Mouse (Mus musculus) left cerebral cortex, adult 2 months (tissue): ENCODE measurements around the gene 1700020D05Rik. TPM values are rescaled to one million over a fixed set of nuclear protein-coding genes. Genes with fewer than 3 reads are reported as not detected.
A peak's percentile ranks its signal among the peaks of the same experiment; 100 is the strongest.
"Not testable (repeated sequence)": the region's sequence is repeated elsewhere in the genome, so short reads cannot be mapped to it uniquely, and the experiment has no call there.

ENCODE experiments used
- DNase-seq, 2 experiments: peaks; one replicate each; pipeline ENCODE4 v3.0.0; 2021 to 2022; ENCODE audit warnings: low spot score in 2 of 2, mixed read lengths in 1 of 2; ENCODE audit errors: extremely low spot score in 1 of 2
- H3K27ac ChIP-seq: fragments of 200-600 bp; 2 replicates; pipeline ENCODE4 v1.8.1; 2022
- H3K4me3 ChIP-seq: fragments of 200-600 bp; 2 replicates; pipeline ENCODE4 v1.8.1; 2022
- CTCF ChIP-seq: fragments of 200-600 bp; IDR thresholded peaks from 2 replicates; pipeline ENCODE4 v1.8.1; 2022; ENCODE audit warnings: antibody characterized with exemption, mild to moderate bottlenecking, moderate library complexity
- intact Hi-C: fragments of 180-260 bp; cut with DNase I; formaldehyde crosslinking; loops from one replicate; pipeline ENCODE4 v1.15.1; 2025
- total RNA-seq, 2 experiments: library from RNA; stranded (reverse); gene quantifications; 2 replicates each; pipeline ENCODE4 v1.2.3; 2021

Gene 1700020D05Rik
- total RNA-seq, 2 experiments from 2014 or later: 8.0 to 9.2 TPM

- intact Hi-C loops: no loop called here
- DNase-seq: no peak
- H3K27ac ChIP-seq: no peak overlapping the region
- no peak for TF ChIP-seq CTCF
- no peak overlapping the region for H3K4me3 ChIP-seq
Observed at GRCm38 (mm10) chr19:5492641-5493040, 10.9 kb downstream of the 1700020D05Rik start.

GRCm38 (mm10) chr19:5490898-5491708 is 12.5 kb downstream of the 1700020D05Rik start:
- intact Hi-C loops: loop anchor here (1.0 to 2.0 kb wide), 2 partner anchors 20 to 67 kb away; partner anchors contain the start of genes Drap1 and Snx32
- TF ChIP-seq CTCF: no peak
- H3K4me3 ChIP-seq: peak overlapping the region; percentile 91
- peak; percentile 77 to 78 for DNase-seq
- peak overlapping the region; percentile 99 for H3K27ac ChIP-seq

DNA sequence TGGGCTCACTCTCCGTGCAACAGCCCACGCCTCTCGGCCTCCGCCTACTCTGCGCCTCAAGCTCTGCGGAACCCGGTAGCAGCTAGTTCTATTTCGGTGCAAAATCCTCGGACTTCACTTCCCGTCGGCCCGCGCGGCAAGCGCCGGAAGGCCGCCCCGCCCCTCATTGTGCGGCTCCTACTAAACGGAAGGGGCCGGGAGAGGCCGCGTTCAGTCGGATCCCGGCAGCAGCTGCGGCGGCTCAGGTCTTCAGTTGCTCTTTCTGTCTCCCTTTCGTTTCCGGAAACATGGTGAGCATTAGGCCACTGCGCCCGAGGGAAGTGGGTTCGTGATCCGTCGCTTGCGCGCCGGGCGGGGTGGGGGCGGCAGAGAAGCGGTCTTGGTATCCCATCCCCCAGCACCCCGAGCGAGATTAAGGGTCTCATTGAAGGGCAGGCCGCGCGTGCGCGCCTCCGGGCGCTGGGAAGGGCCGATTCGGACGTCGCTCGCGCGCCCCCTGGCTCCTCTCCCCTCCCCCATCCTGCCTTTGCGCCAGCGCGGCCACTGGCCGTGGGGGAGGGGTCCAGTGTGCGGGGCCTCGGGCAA is 13.2 kb downstream of the 1700020D05Rik start, which contains the start of gene Cfl1:
Gene Cfl1 (plus strand): TSS at position 143 of the 585 bp plus-strand sequence.
- H3K4me3 ChIP-seq: peak within 1 kb of the TSS; percentile 91
- DNase-seq: peak; percentile 93 to 95
- peak within 1 kb of the TSS; percentile 99 for H3K27ac ChIP-seq
- no peak for TF ChIP-seq CTCF
- intact Hi-C loops: loop anchor here (1.0 to 2.0 kb wide), 2 partner anchors 20 to 66 kb away; partner anchors contain the start of genes Drap1 and Snx32

DNA sequence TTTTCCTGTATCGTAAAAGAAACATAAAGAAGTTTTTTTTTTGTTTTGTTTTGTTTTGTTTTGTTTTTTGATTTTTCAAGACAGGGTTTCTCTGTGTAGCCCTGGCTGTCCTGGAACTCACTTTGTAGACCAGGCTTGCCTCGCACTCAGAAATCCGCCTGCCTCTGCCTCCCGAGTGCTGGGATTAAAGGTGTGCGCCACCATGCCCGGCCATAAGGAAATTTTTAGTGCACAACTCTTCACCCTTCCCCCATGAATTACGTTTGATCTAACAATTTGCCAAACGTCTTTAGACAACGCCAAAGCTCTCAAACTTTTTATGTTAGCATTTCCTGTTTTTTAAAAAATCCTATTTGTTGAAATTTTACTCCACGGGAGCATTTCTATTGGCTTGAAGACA is 13.9 kb downstream of the 1700020D05Rik start:
- DNase-seq: not testable (repeated sequence)
- Histone ChIP-seq H3K27ac (peak overlapping the region; percentile 99), H3K4me3 (peak overlapping the region; percentile 91)
- intact Hi-C loops: loop anchor here (1.0 to 2.0 kb wide), 4 partner anchors 21 to 123 kb away; partner anchors contain the start of genes Banf1, Ccdc85b, Drap1 and Eif1ad

DNA sequence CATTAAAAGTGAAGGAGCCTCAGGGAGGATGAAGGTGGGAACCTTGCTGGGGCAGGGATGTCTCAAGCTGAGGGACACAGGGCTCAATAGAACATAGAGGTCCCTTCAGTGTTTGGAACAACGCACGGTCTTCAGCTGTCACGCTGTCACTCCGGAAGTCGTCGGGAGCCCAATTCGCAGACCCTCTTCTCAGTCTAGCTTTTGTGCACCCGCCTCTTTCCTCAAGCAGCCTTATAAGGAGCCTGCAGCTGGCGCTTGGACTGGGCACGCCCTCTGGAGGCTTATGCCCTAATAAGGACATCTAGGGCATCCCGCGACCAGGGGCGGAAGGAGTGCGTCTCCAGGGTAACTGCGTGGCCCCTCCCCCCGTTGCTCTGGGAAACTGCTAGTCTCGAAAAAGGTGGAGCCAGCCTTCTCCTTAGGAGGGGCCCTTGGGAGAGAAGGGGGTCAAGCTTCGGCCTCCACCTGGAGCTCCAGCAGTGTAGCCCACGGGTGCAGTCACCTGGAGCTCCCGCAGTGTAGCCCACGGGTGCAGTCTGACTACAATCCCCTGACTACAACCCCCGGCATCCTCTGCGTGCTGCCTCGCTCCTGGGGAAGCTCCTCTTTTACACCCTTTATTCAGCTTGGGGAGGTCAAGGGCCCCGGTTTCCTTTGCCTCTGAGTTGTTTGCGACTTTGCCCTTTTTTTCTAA is 14.6 kb downstream of the 1700020D05Rik start:
- TF ChIP-seq CTCF: no peak; the same call in 1 of the 2 replicates
- Histone ChIP-seq H3K4me3 (peak overlapping the region; percentile 91), H3K27ac (peak overlapping the region; percentile 99)
- intact Hi-C loops: loop anchor here (2.0 kb wide), 2 partner anchors 32 to 122 kb away; partner anchors contain the start of genes Banf1, Ccdc85b and Eif1ad
- DNase-seq: peak; percentile 96 to 97

- peak; percentile 91 to 93 for DNase-seq
- TF ChIP-seq CTCF: peak; percentile 74
- peak within 1 kb of the TSS; percentile 99 for H3K27ac ChIP-seq
- intact Hi-C loops: loop anchor here (2.0 kb wide), 2 partner anchors 31 to 121 kb away; partner anchors contain the start of genes Banf1, Ccdc85b and Eif1ad
- H3K4me3 ChIP-seq: peak within 1 kb of the TSS; percentile 91
Observed at GRCm38 (mm10) chr19:5487768-5488550, 15.6 kb downstream of the 1700020D05Rik start, which contains the start of gene Mus81. Gene Mus81 (minus strand): TSS chr19:5488402.

DNA sequence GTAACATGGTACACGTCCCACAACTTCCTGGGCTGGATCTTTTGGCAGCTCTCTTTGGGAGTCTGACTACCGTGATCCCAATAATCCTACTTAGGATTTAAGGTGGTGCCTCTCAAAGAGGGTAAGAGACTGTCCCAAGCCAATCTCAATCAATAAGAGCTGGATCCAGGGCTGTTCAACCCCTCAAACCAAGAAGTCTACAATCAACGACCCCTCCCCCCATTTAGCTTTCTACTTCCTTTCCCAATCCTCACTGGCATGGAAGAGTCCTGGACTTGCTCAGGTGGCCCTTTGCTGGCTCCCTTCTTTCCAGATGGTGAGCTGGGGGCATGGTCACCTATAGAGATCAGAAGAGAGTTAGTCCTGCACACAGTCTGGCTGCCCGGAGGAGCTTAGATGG is 16.8 kb downstream of the 1700020D05Rik start:
- no peak for DNase-seq
- Histone ChIP-seq H3K27ac (no peak overlapping the region), H3K4me3 (no peak overlapping the region)
- no peak for TF ChIP-seq CTCF
- intact Hi-C loops: no loop called here

DNA sequence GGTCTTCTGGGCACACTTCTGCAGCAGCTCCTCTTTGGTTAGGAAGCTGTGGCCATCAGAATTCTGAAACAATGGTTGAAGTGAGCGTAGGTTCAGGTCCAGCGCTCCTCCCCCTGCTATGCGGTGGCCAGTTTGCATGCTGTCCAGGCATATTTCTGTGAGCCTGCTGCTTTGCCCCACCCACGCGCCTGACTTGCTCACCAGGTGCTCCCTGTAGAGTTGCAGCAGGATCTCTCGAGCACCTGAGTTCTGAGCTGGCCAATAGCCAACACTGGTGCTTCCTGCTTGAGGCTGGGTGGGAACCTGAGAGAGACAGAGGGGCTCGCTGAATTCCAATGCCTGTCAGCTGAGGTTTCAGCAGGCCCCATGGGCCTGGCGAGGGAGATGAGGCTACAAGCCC is 17.3 kb downstream of the 1700020D05Rik start:
- DNase-seq: no peak
- intact Hi-C loops: no loop called here
- TF ChIP-seq CTCF: no peak
- Histone ChIP-seq H3K4me3 (no peak overlapping the region), H3K27ac (no peak overlapping the region)

GRCm38 (mm10) chr19:5485821-5486220 is 17.8 kb downstream of the 1700020D05Rik start:
- no peak overlapping the region for H3K4me3 ChIP-seq
- intact Hi-C loops: no loop called here
- H3K27ac ChIP-seq: no peak overlapping the region
- no peak for DNase-seq
- no peak for TF ChIP-seq CTCF

DNA sequence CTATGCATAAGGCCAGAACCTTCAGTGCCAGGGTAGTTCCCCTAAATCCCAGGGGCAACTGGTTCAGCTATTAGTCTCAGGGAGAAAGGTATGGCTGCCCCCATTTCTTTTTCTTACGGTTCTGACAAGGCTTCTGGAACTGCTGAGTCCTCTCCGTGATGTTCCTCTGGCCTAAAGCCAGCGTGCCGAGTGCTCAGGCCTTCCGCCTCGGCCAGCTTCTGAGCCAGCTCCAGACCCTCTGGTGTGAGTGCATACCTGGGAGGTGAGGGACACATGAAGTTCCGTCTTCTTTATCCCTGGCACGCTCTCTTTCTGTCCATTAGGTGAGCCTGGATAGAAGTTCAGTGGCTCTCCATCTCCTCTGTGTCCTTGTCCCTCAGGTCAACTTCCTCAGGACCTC is 18.2 kb downstream of the 1700020D05Rik start:
- intact Hi-C loops: no loop called here
- TF ChIP-seq CTCF: no peak
- DNase-seq: no peak
- no peak overlapping the region for H3K4me3 ChIP-seq
- no peak overlapping the region for H3K27ac ChIP-seq

- no peak for TF ChIP-seq CTCF
- DNase-seq: no peak
- intact Hi-C loops: no loop called here
- H3K27ac ChIP-seq: no peak overlapping the region
- H3K4me3 ChIP-seq: no peak overlapping the region
Observed at GRCm38 (mm10) chr19:5484496-5484895, 19.1 kb downstream of the 1700020D05Rik start.
